Mouse (Mus musculus): Measurements from ENCODE around the gene Sod3. TPM values are rescaled to one million over a fixed set of nuclear protein-coding genes. Genes with fewer than 3 reads are reported as not detected.

Sod3 gene
- total RNA-seq, 2 experiments from 2014 or later, result 11.2 to 13.7 TPM

DNA sequence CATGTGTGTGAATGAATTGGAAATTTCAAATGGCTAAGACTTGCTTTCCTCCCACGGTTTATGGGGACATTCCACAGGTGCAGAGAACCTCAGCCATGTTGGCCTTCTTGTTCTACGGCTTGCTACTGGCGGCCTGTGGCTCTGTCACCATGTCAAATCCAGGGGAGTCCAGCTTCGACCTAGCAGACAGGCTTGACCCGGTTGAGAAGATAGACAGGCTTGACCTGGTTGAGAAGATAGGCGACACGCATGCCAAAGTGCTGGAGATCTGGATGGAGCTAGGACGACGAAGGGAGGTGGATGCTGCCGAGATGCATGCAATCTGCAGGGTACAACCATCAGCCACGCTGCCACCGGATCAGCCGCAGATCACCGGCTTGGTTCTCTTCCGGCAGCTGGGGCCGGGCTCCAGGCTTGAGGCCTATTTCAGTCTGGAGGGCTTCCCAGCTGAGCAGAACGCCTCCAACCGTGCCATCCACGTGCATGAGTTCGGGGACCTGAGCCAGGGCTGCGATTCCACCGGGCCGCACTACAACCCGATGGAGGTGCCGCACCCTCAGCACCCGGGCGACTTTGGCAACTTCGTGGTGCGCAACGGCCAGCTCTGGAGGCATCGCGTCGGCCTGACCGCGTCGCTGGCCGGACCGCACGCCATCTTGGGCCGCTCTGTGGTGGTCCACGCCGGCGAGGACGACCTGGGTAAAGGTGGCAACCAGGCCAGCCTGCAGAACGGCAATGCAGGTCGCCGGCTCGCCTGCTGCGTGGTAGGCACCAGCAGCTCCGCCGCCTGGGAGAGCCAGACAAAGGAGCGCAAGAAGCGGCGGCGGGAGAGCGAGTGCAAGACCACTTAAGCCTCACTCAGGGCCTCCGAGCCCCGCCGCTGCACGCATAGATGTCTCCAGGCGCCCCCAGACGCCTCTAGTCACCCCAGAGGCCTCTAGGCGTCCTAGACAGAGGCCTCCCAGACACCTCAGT, 4.6 kb downstream of the Sod3 start:
- intact Hi-C loops (cut with DNase I), result loop anchor here (10.0 kb wide), 1 partner anchor 253 kb away; no protein-coding TSS in a partner anchor
- no peak for DNase-seq (ENCODE audit: low spot score)

DNA sequence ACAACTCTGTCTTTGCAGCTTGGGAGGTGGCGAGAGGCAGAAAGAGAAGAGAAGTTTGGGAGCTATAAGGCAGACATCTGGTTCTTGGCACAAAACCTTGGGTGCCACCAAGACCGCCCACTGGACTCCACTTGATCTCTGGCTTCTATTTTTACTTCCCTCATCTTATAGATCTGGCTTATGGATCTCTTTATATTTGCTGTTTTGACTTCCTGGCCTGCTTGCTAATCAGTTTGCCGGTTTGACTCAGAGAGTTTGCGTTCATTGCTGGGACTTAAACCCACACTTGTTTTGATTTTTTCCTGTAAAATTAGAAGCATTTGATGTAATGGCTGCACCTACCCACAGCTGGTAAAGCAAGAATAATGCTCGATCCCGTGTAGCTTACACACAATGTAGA, 7.3 kb downstream of the Sod3 start:
- intact Hi-C loops (cut with DNase I), result no loop called here
- DNase-seq (ENCODE audit: low spot score), result no peak

DNA sequence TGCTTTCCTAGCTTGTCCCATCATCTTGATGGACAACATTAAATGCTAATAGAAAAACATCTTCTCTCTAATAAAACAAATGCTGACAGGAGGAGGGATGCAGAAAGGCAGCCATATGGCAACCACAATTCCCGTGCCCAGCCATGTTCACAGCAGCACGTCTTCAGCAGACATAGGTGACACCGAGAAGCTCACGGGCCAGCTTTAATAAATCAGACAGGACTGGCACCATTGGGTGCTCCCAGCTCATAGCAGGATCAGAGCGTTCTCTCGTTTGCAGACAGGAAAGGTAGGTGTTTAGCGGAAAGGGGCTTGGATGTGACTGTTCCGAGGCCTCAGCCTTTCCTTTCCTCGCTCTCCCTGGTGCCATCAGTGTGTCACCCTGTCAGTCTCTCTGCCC, 12.3 kb downstream of the Sod3 start:
- DNase-seq (ENCODE audit: low spot score), result no peak
- intact Hi-C loops (cut with DNase I), result no loop called here

DNA sequence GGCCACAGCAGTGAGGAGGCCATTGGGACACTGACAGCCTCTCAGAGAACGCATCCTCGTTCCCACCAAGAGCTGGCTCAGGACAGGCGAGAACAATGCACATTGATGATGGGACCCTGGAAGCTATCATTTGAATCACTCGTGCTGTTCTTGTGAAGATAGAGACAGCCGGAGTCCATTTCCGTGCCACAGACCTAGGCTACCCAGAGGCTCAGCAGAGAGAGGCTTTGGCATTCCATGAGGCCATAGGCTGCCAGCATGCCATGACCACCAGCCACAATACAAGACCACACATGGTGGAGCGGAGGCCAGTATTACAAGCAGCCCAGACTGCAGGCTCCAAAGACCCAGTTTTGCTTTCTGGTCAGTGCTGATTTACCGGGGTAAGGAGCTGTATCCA, 19.2 kb downstream of the Sod3 start:
- intact Hi-C loops (cut with DNase I), result no loop called here
- DNase-seq (ENCODE audit: low spot score), result no peak

DNA sequence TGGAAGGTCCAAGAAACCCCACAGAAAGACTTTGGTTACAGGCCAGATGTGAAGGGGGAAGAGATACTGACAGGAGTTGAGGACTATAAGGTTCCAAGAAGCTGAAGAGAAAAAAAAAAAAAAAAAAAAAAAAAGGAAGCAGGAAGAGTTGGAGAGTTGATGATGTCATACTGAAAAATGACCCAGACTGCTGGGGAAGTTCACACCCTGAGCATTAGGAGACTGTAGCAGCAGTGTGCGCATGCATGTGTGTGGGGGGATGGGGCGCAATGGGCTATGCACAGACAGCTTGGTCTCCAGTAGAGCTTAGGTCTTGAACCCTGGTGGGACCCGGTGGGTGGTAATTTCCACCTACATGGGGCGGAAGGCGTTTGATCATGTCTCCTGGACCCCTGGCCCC, 20.2 kb downstream of the Sod3 start:
- DNase-seq (ENCODE audit: low spot score), result no peak

DNA sequence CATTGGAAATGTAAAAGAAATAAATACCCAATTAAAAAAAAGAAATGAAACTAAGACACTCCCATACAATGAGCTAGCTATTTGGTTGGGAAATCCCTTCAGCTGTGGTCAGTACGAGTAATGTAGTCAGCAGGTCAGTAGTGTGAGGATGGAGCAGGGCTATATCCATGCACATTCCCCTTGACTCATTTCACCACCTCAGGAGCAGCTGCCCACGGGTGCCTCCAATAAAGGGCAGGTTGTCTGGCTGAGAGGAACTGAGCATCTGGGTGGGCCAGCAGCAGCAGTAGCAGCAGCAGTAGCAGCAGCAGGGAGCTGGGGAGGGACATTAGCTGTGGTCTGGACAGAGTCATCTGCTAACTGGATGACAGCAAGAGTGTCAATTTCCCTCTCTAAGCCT, 22.4 kb downstream of the Sod3 start:
- DNase-seq (ENCODE audit: low spot score), result no peak
- intact Hi-C loops (cut with DNase I), result no loop called here

More for the DNA sequence above, 20.2 kb downstream of the Sod3 start:
- intact Hi-C loops (cut with DNase I), result no loop called here

DNA sequence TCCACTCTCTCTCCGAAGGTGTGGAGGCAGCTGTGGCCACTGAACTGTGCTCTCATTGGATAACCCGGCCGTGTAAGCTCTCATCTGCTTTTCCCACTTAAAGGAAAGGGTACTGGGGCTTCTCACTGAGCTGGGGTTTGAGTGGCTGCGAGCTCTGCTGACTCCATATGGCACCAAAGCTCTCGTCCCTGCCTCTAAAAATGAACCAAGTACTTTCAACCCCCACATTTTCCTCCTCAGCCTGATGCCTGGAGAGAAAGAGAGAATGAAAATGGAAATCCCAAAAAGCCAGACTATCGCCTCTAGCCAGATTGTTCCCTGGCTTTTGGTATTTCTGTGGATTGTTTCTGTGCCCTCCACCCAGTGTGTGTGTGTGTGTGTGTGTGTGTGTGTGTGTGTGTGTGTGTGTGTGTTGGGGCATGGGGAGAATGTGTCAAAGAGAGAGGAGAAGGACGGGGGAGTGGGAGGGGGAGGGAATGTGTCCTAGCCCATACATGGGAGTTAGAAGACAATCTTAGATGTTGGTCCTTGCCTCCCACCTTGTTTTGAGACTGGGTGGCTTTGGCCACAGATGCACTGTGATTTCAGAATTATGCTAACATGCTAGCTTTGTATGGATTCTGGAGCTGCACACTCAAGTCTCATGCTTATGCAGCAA, 24.6 kb downstream of the Sod3 start:
- DNase-seq (ENCODE audit: low spot score), result no peak
- intact Hi-C loops (cut with DNase I), result no loop called here

DNA sequence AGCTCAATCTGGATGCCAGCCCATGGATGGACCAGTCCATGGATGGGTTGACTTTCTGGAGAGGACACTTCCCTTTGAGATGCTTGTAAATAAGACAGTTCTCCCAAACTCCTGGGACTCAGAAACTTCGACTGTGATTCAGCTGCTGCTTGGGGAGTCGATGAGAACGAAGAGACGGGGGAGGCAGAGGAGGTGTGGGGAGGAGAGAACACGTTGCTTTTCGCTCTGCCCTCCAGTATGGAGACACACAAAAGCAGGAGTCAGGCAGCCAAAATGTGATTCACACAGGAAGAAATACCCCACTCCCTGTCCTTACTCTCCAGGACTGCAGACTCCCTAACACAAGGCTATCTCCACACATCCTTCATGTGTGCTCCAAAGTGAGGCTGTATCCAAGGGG, 26.8 kb downstream of the Sod3 start:
- intact Hi-C loops (cut with DNase I), result no loop called here
- DNase-seq (ENCODE audit: low spot score), result no peak

DNA sequence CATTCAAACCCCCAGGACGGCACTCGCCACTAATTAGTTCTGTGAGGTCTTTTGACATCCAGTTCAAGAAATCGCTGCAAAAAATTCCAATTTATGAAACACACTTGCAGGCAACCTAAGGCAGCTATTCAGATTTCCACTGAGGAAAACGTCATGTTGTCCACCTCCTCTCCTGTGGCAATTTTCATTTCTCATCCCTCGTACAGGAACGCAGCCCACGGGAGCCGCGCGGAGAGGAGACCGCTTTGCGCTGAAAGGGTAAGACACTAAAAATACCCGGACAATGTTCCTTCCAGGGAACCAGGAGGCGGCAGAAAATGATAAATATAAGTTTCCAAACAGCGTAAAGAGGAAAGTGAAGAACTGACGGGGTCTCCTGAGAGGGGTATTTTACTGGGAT, 27.9 kb downstream of the Sod3 start:
- intact Hi-C loops (cut with DNase I), result no loop called here
- DNase-seq (ENCODE audit: low spot score), result no peak

DNA sequence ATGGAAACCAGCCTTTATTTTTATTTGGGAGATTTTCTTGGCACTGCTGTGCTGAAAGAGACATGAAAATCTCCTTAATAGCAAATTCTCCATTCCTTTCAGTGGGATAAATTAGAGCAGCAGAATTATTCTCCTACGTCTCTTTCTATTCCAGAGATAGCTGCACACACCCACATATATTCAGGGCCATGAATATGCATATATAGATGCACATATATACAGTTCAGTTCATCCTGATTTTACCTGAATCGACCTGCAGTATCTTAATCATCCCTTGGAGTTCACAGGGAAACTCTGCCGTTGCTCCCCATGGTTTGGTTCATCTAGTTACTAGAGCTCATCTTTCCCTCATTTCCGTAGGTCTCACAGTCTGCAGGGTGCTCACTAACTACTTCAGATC, 30.2 kb downstream of the Sod3 start:
- intact Hi-C loops (cut with DNase I), result no loop called here
- DNase-seq (ENCODE audit: low spot score), result no peak

DNA sequence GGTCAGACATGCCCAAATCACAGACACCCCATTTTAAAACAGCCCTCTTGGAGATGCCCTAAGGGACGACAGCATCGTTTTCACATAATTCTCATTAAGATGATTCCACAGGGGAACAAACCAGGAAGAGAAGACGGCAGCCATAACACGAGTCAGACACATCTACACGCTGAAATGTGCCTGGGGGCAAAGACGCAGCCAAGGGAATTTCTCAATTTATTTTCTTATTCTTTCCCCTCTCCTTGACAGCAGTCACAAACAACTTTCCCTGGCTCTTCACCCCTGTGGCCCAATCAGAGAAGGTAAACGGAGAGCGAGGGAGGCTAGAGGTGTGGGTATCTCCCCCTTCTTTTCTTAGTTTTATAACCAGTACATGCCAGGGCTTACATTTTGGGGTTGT, 40.8 kb downstream of the Sod3 start:
- intact Hi-C loops (cut with DNase I), result no loop called here
- DNase-seq (ENCODE audit: low spot score), result no peak

DNA sequence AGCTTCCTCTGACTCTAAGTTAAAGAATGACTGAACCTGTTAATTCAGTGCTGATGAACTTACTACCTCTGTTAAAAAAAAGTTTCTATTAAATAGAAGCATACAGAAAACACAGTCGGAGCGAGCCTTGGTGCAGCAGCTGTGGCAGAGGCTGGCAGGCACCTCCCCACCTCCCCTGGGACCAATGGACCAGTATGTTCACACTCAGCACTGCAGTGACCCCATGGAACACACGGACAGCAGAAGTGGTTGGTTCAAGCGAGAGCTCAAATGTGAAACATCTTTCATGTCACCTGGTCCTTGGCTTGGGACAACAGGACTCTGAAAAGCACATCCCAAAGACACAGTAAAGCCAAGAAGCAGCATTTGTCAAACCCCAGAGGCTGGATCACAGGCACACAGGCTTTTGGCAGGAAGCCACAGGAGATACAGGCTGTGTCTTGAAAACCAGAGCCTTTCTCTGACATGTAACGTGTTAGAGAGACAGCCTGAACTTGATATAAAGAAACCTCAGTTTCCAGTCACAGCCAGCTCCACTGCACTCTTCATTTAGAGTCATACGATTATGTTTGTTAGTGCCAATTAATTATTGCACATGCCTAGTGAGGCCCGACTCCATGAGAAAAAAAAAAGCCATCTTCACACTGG, 45.2 kb downstream of the Sod3 start:
- DNase-seq (ENCODE audit: low spot score), result no peak
- intact Hi-C loops (cut with DNase I), result no loop called here

DNA sequence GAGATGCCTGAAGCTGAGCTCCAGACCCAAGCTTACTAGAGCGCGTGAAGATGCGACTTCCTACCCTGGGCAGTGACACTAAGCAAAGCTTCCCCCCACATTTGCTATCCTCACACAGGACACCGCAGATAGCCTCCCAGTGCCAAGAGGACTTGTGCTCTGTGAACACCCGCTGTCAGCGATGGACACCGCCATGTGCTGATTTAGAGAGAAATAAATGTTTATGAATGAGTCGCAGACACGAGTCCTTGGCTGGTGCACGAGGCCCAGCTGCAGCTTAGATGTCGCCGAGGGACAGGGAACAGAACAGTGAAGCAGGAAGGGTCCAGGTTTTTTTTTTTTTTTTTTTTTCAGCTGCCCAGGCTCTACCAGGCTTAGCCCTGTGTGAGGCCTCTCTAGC, 46.6 kb downstream of the Sod3 start:
- intact Hi-C loops (cut with DNase I), result no loop called here
- no peak for DNase-seq (ENCODE audit: low spot score)

DNA sequence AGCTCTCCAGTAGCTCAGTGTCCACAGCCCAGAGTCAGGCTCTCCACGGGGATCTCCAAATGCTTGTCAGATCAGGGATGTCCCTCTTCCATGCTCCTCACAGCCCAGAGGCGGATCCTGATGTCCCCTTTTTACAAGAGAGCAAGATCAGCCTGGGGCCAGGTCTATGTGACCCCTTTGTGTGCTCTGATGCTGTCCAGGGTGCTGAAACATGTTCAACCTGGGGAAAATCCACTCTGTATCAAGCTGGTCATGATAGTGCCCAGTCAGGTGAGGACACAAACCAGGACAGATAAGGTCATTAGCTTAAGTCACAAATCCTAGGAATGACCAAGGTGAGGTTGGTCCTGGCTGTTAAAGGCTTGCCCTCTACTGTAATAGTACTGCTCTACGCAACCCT, 48.0 kb downstream of the Sod3 start:
- intact Hi-C loops (cut with DNase I), result no loop called here
- DNase-seq (ENCODE audit: low spot score), result no peak

DNA sequence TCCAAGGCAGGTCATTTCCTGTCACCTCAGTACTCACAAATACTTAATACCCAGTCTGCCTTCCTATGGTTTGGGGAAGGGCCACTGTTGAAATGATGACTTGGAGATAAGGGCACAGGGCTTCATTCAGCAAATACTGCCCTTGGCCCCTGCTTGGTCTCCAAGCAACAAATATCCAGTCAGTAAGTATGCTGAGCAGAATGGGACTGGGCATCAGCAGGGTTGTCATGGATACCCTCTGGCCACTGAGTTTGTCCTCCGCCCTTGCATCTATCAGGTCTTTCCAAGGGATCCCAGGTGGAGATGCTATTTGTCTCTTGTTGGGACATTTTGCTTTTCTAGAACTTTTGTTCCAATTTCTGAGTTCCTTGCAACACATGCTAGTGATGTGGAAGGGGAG, 51.6 kb downstream of the Sod3 start:
- no peak for DNase-seq (ENCODE audit: low spot score)

DNA sequence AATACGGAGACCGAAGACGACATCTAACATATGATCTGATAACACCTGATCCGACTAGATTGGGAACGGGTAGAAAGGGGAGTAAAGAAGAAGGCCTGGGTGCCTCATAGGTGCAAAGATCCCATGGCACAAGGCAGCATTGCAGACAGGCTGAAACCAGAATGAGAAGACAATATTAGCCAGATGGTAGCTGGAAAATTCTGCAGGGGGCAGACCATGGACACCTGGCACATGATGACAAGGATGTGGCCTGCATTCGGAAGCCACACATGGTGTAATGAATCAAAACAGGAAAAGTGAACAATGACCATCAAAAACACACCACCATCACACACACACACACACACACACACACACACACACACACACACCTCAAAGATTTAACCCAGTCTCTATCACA, 52.3 kb downstream of the Sod3 start:
- intact Hi-C loops (cut with DNase I), result no loop called here
- no peak for DNase-seq (ENCODE audit: low spot score)

More for the DNA sequence above, 51.6 kb downstream of the Sod3 start:
- intact Hi-C loops (cut with DNase I), result no loop called here

DNA sequence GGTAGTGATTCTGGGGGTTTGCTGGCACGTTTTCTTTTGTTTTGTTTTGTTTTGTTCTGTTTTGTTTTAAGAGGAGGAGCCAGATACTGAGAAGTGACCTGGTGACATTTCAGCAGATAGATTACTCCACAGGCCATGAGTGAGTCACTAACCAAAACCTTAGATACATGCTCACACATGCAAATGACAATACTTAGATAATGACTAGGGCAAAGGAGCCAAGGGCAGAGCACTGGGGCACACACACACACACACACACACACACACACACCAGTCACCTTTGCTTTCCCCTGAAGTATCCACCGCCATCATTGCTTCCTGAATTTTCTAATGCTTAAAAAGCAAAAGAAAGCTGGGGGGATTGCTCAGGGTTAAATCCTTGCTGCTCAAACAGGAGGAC, 52.9 kb downstream of the Sod3 start:
- intact Hi-C loops (cut with DNase I), result no loop called here
- no peak for DNase-seq (ENCODE audit: low spot score)
